Mouse (Mus musculus): ENCODE measurements around the gene Mkrn2os. TPM values are rescaled to one million over a fixed set of nuclear protein-coding genes. Genes with fewer than 3 reads are reported as not detected.

Mkrn2os gene
- polyA plus RNA-seq, 1 experiment, result not detected

DNA sequence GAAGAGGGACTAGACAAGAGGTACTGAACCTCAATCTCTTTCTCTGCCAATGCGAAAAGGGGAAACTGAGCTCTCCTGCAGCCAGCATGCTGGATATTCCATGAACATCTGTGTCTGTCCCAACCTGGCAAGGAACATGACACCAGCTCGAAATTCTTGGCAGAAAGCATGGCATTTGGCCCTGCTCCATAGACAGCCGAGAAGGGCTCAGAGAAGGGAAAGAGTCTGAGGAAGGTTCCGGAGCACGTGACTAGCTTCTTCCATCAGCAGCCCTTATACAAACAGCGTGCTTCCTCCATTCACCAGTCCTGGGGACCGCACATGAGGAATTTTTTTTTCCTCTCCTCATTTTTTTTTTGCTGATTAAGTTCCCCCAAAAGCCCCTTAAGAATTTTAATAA lies 57.8 kb downstream of the Mkrn2os start:
- H3K27ac ChIP-seq (ENCODE audit: insufficient read depth, low read length), result no peak overlapping the region
- TF ChIP-seq POLR2A (IDR thresholded peaks at IDR 0.05; ENCODE audit: extremely low read depth, insufficient read depth, low read length) (no peak), CTCF (IDR thresholded peaks at IDR 0.05; ENCODE audit: extremely low read depth, insufficient read depth, low read length) (no peak)
- H3K4me1 ChIP-seq (ENCODE audit: control insufficient read depth, insufficient read depth, low read length), result no peaks in the 10 kb centered on the region
- H3K4me3 ChIP-seq (ENCODE audit: insufficient read depth, low read length), result no peak overlapping the region

Other genes starting within 250 kb of the Mkrn2os start
- gene Pparg, start 231.6 kb downstream of the Mkrn2os start, polyA plus RNA-seq (2012; rRNA removed), result 9.0 and 10.0 TPM in 2 replicates
- 20.4 and 21.4 TPM in 2 replicates for gene Tsen2, start 47.9 kb downstream of the Mkrn2os start, polyA plus RNA-seq (2012; rRNA removed)
- gene Mkrn2, start 9.3 kb upstream of the Mkrn2os start, polyA plus RNA-seq (2012; rRNA removed), result 24.5 and 27.1 TPM in 2 replicates
- 111 and 123 TPM in 2 replicates for gene Raf1, start 84.1 kb upstream of the Mkrn2os start, polyA plus RNA-seq (2012; rRNA removed)
- 5.5 TPM in 2 replicates for gene Tmem40, start 169.8 kb upstream of the Mkrn2os start, polyA plus RNA-seq (2012; rRNA removed)
- 3.0 and 3.1 TPM in 2 replicates for gene Cand2, start 182.0 kb upstream of the Mkrn2os start, polyA plus RNA-seq (2012; rRNA removed)
- 914 and 1,009 TPM in 2 replicates for gene Rpl32, start 216.2 kb upstream of the Mkrn2os start, polyA plus RNA-seq (2012; rRNA removed)
- gene Efcab12, start 245.8 kb upstream of the Mkrn2os start, polyA plus RNA-seq (2012; rRNA removed), result 7.1 and 7.9 TPM in 2 replicates